Mouse (Mus musculus) limb, embryonic 14.5 days (tissue): ENCODE results near the gene Fam186b. TPM values are rescaled to one million over a fixed set of nuclear protein-coding genes. Genes with fewer than 3 reads are reported as not detected.

ENCODE experiments used
- ATAC-seq: fragments of 200-750 bp; cut with Nextera tagmentation; 2 replicates; pipeline ENCODE4 v1.8.0; 2017; ENCODE audit warnings: low read depth, moderate number of reproducible peaks, moderate TSS enrichment; ENCODE audit not compliant: low FRiP score
- DNase-seq: peaks from one replicate; pipeline ENCODE4 v3.0.0-alpha.2; 2015; ENCODE audit warnings: low spot score
- H3K27ac ChIP-seq: fragments of 300-500 bp; sonication (generic); replicated peaks from 2 replicates; pipeline ENCODE4 v1.5.1; 2014; ENCODE audit warnings: low read depth, mild to moderate bottlenecking, low read length, moderate library complexity, mixed read lengths
- H3K27me3 ChIP-seq: fragments of 300-500 bp; sonication (generic); 2 replicates; pipeline ENCODE4 v1.6.1; 2014; ENCODE audit warnings: low read length, mixed read lengths; ENCODE audit not compliant: control insufficient read depth, insufficient read depth
- H3K36me3 ChIP-seq: fragments of 300-500 bp; sonication (generic); 2 replicates; pipeline ENCODE4 v1.6.1; 2014; ENCODE audit warnings: mild to moderate bottlenecking, low read length, moderate library complexity, mixed read lengths; ENCODE audit not compliant: control insufficient read depth, insufficient read depth
- H3K4me1 ChIP-seq: fragments of 300-500 bp; sonication (generic); 2 replicates; pipeline ENCODE4 v1.6.1; 2014; ENCODE audit warnings: antibody characterized with exemption, low read length, mixed read lengths; ENCODE audit not compliant: control insufficient read depth, insufficient read depth
- H3K4me2 ChIP-seq: fragments of 300-500 bp; sonication (generic); replicated peaks from 2 replicates; pipeline ENCODE4 v1.6.1; 2014; ENCODE audit warnings: low read depth, mild to moderate bottlenecking, low read length, moderate library complexity; ENCODE audit not compliant: severe bottlenecking
- H3K4me3 ChIP-seq: fragments of 300-500 bp; sonication (generic); replicated peaks from 2 replicates; pipeline ENCODE4 v1.5.1; 2014; ENCODE audit warnings: low read length
- H3K9ac ChIP-seq: fragments of 300-500 bp; sonication (generic); 2 replicates; pipeline ENCODE4 v1.6.1; 2014; ENCODE audit warnings: mild to moderate bottlenecking, low read depth, low read length, moderate library complexity; ENCODE audit not compliant: severe bottlenecking
- H3K9me3 ChIP-seq: fragments of 300-500 bp; sonication (generic); 2 replicates; pipeline ENCODE4 v1.6.1; 2016; ENCODE audit warnings: low read length; ENCODE audit not compliant: control insufficient read depth
- POLR2A ChIP-seq: fragments of 200-500 bp; IDR thresholded peaks from 2 replicates; pipeline ENCODE4 v1.8.0; 2012; ENCODE audit warnings: inconsistent platforms, mild to moderate bottlenecking, moderate library complexity, borderline replicate concordance; ENCODE audit not compliant: insufficient read depth, insufficient read length; ENCODE audit errors: extremely low read depth
- WGBS: fragments of 180-500 bp; shearing (Covaris S2); extraction: QIAGEN DNeasy Blood & Tissue Kit; methylation state at CpG from one replicate; pipeline ENCODE4 v1.1.7; 2014; 5-methylcytosine and 5-hydroxymethylcytosine counted together
- polyA plus RNA-seq, 2 experiments: library from polyadenylated mRNA; depleted of rRNA in 1 of 2; stranded (reverse) in 1 of 2; unstranded in 1 of 2; fragments of >200 nt; fragmentation: Nextera tagmentation in 1 of 2; extraction: Ambion mirVana in 1 of 2; gene quantifications; 2 replicates each; pipeline versions ENCODE4 v1.2.1 to v1.2.3; 2012 to 2014

Fam186b gene
- polyA plus RNA-seq, 2 experiments: 0.19 to 0.32 TPM

GRCm38 (mm10) chr15:99342194-99342981 is 46.7 kb upstream of the Fam186b start:
- Histone ChIP-seq H3K9ac (no peak overlapping the region), H3K4me1 (peaks cover 56% of the 10 kb centered on the region), H3K9me3 (no peaks in the 10 kb centered on the region), H3K4me2 (no peak overlapping the region), H3K27ac (peak overlapping the region; percentile 79), H3K36me3 (no peaks in the 10 kb centered on the region), H3K27me3 (no peaks in the 10 kb centered on the region), H3K4me3 (no peak overlapping the region)
- DNase-seq (no peak), ATAC-seq (no peak)
- TF ChIP-seq POLR2A: no peak
- 62% methylated on average over 9 of the region's 9 CpGs for WGBS

- Histone ChIP-seq H3K9me3 (no peaks in the 10 kb centered on the region), H3K36me3 (no peaks in the 10 kb centered on the region), H3K27ac (no peak overlapping the region), H3K4me1 (peaks cover 49% of the 10 kb centered on the region), H3K9ac (0 out of 2 replicates have a peak overlapping the region, but pooled peaks have one; percentile 12), H3K27me3 (no peaks in the 10 kb centered on the region), H3K4me3 (no peak overlapping the region), H3K4me2 (no peak overlapping the region)
- no peak for TF ChIP-seq POLR2A
- WGBS: 85% methylated on average over 3 of the region's 3 CpGs
- ATAC-seq: no peak
- DNase-seq: no peak
Observed at GRCm38 (mm10) chr15:99341102-99341501, 45.4 kb upstream of the Fam186b start.

- H3K4me1 ChIP-seq: peaks cover 49% of the 10 kb centered on the region
- no peak overlapping the region for H3K27ac ChIP-seq
- 56% methylated on average over 6 of the region's 6 CpGs for WGBS
Observed at GRCm38 (mm10) chr15:99339669-99340068, 44.0 kb upstream of the Fam186b start.

GRCm38 (mm10) chr15:99338916-99339315 is 43.2 kb upstream of the Fam186b start:
- TF ChIP-seq POLR2A: no peak
- no peak for ATAC-seq
- no peaks in the 10 kb centered on the region for H3K9me3 ChIP-seq
- H3K9ac ChIP-seq: no peak overlapping the region
- no peak overlapping the region for H3K4me3 ChIP-seq
- no peak overlapping the region for H3K4me2 ChIP-seq
- no peak overlapping the region for H3K27ac ChIP-seq
- no peaks in the 10 kb centered on the region for H3K27me3 ChIP-seq
- peaks cover 3% of the 10 kb centered on the region; the same call in 1 of the 2 replicates for H3K36me3 ChIP-seq
- peaks cover 49% of the 10 kb centered on the region for H3K4me1 ChIP-seq
- no peak for DNase-seq
- 62% methylated on average over 2 of the region's 2 CpGs for WGBS

More at GRCm38 (mm10) chr15:99339669-99340068, 44.0 kb upstream of the Fam186b start:
- H3K9ac ChIP-seq: no peak overlapping the region
- H3K9me3 ChIP-seq: no peaks in the 10 kb centered on the region
- no peak overlapping the region for H3K4me2 ChIP-seq
- ATAC-seq (no peak), DNase-seq (no peak)
- H3K27me3 ChIP-seq: no peaks in the 10 kb centered on the region
- H3K36me3 ChIP-seq: peaks cover 2% of the 10 kb centered on the region; the same call in 1 of the 2 replicates
- no peak for TF ChIP-seq POLR2A
- H3K4me3 ChIP-seq: no peak overlapping the region

- 0 out of 2 replicates have a peak overlapping the region, but pooled peaks have one; percentile 39 for H3K27ac ChIP-seq
- TF ChIP-seq POLR2A: no peak
- no peaks in the 10 kb centered on the region for H3K27me3 ChIP-seq
- ATAC-seq: no peak
- no peak overlapping the region for H3K9ac ChIP-seq
- DNase-seq: no peak
- no peaks in the 10 kb centered on the region for H3K9me3 ChIP-seq
- no peak overlapping the region for H3K4me2 ChIP-seq
- no peak overlapping the region for H3K4me3 ChIP-seq
- H3K36me3 ChIP-seq: peaks cover 14% of the 10 kb centered on the region
- 65% methylated on average over 8 of the region's 8 CpGs for WGBS
- H3K4me1 ChIP-seq: peaks cover 51% of the 10 kb centered on the region
Observed at GRCm38 (mm10) chr15:99335801-99336320, 40.2 kb upstream of the Fam186b start.
